Mouse (Mus musculus) thymus, postnatal 36 days (tissue): ENCODE measurements at regions not wholly inside any gene's neighbourhood (a gene's known extent, or its start where the extent isn't known, plus 50 kb on each side); places are given as distances from the start of the nearest gene placed in this dataset.

Experiments
- DNase-seq, 2 experiments: peaks; one replicate each; pipeline ENCODE4 v3.0.0; 2022; ENCODE audit warnings: mixed read lengths in 2 of 2

- DNase-seq: no peak
Observed at GRCm38 (mm10) chr6:32739162-32739745, 151.3 kb upstream of the Plxna4 start.

- no peak for DNase-seq
Observed at GRCm38 (mm10) chr6:32728706-32729105, 140.7 kb upstream of the Plxna4 start.

- no peak for DNase-seq
Observed at GRCm38 (mm10) chr6:32726571-32726970, 138.6 kb upstream of the Plxna4 start.

- no peak for DNase-seq
Observed at GRCm38 (mm10) chr6:32717860-32718259, 129.9 kb upstream of the Plxna4 start.

GRCm38 (mm10) chr6:32715137-32715536 lies 127.1 kb upstream of the Plxna4 start:
- no peak for DNase-seq

GRCm38 (mm10) chr6:32710208-32710607 lies 122.2 kb upstream of the Plxna4 start:
- peak in 1 of 2 experiments; percentile 7 for DNase-seq

- no peak for DNase-seq
Observed at GRCm38 (mm10) chr6:32709566-32709965, 121.6 kb upstream of the Plxna4 start.

GRCm38 (mm10) chr6:32707417-32707816 lies 119.4 kb upstream of the Plxna4 start:
- no peak for DNase-seq

- no peak for DNase-seq
Observed at GRCm38 (mm10) chr6:32706376-32706775, 118.4 kb upstream of the Plxna4 start.

GRCm38 (mm10) chr6:32703466-32703865 lies 115.5 kb upstream of the Plxna4 start:
- DNase-seq: no peak

- no peak for DNase-seq
Observed at GRCm38 (mm10) chr6:32702245-32702791, 114.3 kb upstream of the Plxna4 start.

- DNase-seq: no peak
Observed at GRCm38 (mm10) chr6:32699811-32700210, 111.8 kb upstream of the Plxna4 start.

- DNase-seq: no peak
Observed at GRCm38 (mm10) chr6:32697771-32698270, 109.8 kb upstream of the Plxna4 start.

- no peak for DNase-seq
Observed at GRCm38 (mm10) chr6:32696037-32696436, 108.0 kb upstream of the Plxna4 start.

GRCm38 (mm10) chr6:32672552-32672951 lies 84.6 kb upstream of the Plxna4 start:
- DNase-seq: no peak

GRCm38 (mm10) chr6:32659743-32660142 lies 71.8 kb upstream of the Plxna4 start:
- DNase-seq: no peak

GRCm38 (mm10) chr6:32657378-32657777 lies 69.4 kb upstream of the Plxna4 start:
- no peak for DNase-seq

- no peak for DNase-seq
Observed at GRCm38 (mm10) chr6:32654188-32654587, 66.2 kb upstream of the Plxna4 start.

- no peak for DNase-seq
Observed at GRCm38 (mm10) chr6:32644016-32644415, 56.0 kb upstream of the Plxna4 start.

- no peak for DNase-seq
Observed at GRCm38 (mm10) chr6:32638843-32639242, 50.9 kb upstream of the Plxna4 start.
